Mouse (Mus musculus) liver, embryonic 15.5 days (tissue): ENCODE measurements around the gene Tle6. TPM values are rescaled to one million over a fixed set of nuclear protein-coding genes. Genes with fewer than 3 reads are reported as not detected.

Source experiments
- ATAC-seq: fragments of 200-750 bp; cut with Nextera tagmentation; 2 replicates; pipeline ENCODE4 v1.8.0; 2017; ENCODE audit warnings: moderate number of reproducible peaks, mild to moderate bottlenecking, moderate library complexity; ENCODE audit not compliant: insufficient read depth
- H3K27ac ChIP-seq: fragments of 300-500 bp; sonication (generic); replicated peaks from 2 replicates; pipeline ENCODE4 v1.5.1; 2015; ENCODE audit warnings: mild to moderate bottlenecking, inconsistent platforms
- H3K27me3 ChIP-seq: fragments of 300-500 bp; sonication (generic); 2 replicates; pipeline ENCODE4 v1.6.1; 2015; ENCODE audit warnings: mild to moderate bottlenecking, inconsistent platforms
- H3K36me3 ChIP-seq: fragments of 300-500 bp; sonication (generic); replicated peaks from 2 replicates; pipeline ENCODE4 v1.6.1; 2015; ENCODE audit warnings: moderate library complexity, mild to moderate bottlenecking, inconsistent platforms
- H3K4me1 ChIP-seq: fragments of 300-500 bp; sonication (generic); replicated peaks from 2 replicates; pipeline ENCODE4 v1.6.1; 2015; ENCODE audit warnings: inconsistent platforms
- H3K4me2 ChIP-seq: fragments of 300-500 bp; sonication (generic); 2 replicates; pipeline ENCODE4 v1.6.1; 2015; ENCODE audit warnings: moderate library complexity, mild to moderate bottlenecking, inconsistent platforms
- H3K4me3 ChIP-seq: fragments of 300-500 bp; sonication (generic); replicated peaks from 2 replicates; pipeline ENCODE4 v1.5.1; 2015; ENCODE audit warnings: mild to moderate bottlenecking, inconsistent platforms
- H3K9ac ChIP-seq: fragments of 300-500 bp; sonication (generic); 2 replicates; pipeline ENCODE4 v1.6.1; 2015; ENCODE audit warnings: moderate library complexity, mild to moderate bottlenecking, inconsistent platforms
- H3K9me3 ChIP-seq: fragments of 300-500 bp; sonication (generic); replicated peaks from 2 replicates; pipeline ENCODE4 v1.6.1; 2016; ENCODE audit warnings: inconsistent platforms
- WGBS: fragments of 180-500 bp; shearing (Covaris S2); methylation state at CpG from one replicate; pipeline ENCODE4 v1.1.7; 2015; ENCODE audit warnings: mixed read lengths; ENCODE audit not compliant: insufficient replicate concordance; 5-methylcytosine and 5-hydroxymethylcytosine counted together
- polyA plus RNA-seq: library from polyadenylated mRNA; unstranded; fragments of >200 nt; fragmentation: Nextera tagmentation; extraction: Ambion mirVana; gene quantifications from 2 replicates; pipeline ENCODE4 v1.2.1, GENCODE M21; 2015

Gene Tle6
- polyA plus RNA-seq, 1 experiment from 2014 or later: 3.5 TPM

DNA sequence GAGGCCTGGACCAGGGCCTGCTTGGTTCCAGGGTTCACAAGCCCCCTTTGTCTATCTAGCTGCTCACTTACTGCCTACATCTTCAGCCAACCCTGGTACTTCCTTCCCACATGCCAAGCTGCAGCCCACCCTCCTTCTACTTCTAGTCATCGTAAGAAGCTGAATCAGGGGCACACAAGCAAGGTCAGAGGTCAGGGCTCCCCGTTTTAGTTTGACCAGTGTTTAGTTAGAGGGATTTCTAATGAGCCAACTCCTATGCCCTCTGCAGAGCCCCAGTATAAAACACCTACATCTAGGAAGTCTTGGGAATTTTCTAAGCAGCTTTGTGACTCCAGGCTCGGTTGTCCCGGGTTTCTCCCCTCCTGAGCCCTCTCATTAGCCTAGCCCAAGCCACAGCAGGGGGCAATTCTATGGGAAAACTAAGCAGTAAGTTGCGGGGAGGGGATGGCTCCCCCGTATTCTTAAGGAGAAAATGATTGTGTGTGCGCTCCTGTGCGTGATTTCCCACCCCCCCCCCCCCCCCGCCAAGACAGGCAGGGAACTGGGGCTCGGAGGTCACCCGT, 30.6 kb downstream of the Tle6 start:
- Histone ChIP-seq H3K9me3 (no peaks in the 10 kb centered on the region), H3K4me2 (peak overlapping the region; percentile 95), H3K27me3 (peaks cover 43% of the 10 kb centered on the region), H3K4me3 (peak overlapping the region; percentile 67), H3K27ac (peak overlapping the region; percentile 83), H3K4me1 (peaks cover 78% of the 10 kb centered on the region), H3K36me3 (peaks cover 11% of the 10 kb centered on the region), H3K9ac (peak overlapping the region; percentile 55)
- no peak for ATAC-seq
- 17% methylated on average over 9 of the region's 11 CpGs for WGBS

DNA sequence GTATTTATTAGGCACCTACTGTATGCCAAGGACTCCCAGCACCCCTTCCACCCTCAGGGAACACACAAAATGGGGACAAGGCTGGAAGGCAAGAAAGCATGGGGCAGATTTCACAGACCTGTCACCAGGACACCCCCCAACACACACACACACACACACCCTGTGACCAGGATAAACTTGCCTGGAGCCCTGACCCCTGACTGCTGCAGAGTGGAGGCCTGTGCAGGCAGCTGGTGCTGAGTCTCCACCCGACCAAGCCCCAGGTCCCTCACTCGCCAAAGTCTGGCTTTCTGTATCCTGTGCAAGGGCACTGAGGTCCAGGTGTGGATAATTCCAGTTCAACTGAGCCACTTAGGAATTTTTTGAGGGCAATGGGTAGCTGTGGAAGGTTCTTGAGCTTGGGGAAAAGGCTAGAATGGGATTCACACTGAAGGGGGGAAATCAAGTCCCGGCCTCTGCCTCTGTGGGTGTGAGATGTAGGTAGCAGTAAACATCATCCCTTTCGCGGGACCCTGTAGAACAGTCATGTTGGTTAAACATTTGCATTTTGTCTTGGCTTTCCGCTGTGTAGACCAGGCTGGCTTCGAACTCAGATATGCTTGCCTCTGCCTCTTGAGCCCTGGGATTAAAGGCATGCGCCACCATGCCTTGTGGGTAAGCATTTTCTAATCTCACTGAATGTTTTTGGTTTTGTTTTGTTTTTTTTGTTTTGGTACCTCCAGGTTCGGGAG, 31.2 kb downstream of the Tle6 start:
- 62% methylated on average over 9 of the region's 9 CpGs for WGBS
- ATAC-seq: no peak
- peak overlapping the region; percentile 95; the same call in 1 of the 2 replicates for H3K4me2 ChIP-seq
- peaks cover 37% of the 10 kb centered on the region for H3K27me3 ChIP-seq
- no peaks in the 10 kb centered on the region for H3K9me3 ChIP-seq
- no peak overlapping the region for H3K9ac ChIP-seq
- peaks cover 78% of the 10 kb centered on the region for H3K4me1 ChIP-seq
- H3K4me3 ChIP-seq: no peak overlapping the region
- peaks cover 17% of the 10 kb centered on the region for H3K36me3 ChIP-seq
- no peak overlapping the region for H3K27ac ChIP-seq

DNA sequence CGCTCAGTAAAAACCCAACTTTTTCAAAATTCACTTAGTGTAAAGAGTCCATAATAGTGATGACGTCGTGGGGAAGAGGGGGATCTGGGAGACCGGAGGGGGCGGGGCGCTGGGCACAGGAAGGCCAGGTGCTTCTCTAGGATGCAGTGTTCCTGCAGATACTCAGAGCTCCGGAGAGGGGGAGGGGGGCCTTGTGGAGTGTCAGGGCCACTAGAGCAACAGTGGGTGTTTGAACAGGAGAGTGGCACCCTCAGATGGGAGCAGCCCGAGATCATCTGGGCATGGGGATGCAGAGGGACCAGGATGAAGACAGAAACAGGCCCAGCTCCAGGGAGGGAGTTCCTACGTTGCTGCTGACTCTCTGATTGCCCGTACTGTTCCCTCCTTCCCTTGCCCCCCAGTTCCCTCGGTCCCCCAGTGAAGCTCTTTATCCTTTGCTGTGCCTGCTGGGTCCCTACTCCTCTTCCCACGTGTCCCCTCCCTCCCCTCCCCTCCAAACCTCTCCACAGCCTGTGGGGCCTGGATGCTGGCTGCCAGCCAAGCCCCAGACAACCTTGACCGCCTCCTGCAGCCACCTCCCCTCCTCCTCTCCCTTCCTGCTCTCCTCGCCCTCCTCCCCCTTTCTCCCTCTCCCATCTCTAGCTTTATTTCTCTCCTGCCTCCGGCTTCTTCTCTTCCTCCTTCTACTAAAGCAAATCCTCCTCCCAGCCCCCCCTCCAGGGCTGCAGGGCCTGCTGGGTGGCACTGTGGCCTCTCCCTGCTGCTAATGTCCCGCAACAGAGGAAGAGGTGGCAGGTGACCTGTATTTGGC, 32.3 kb downstream of the Tle6 start:
- 0 out of 2 replicates have a peak overlapping the region, but pooled peaks have one; percentile 29 for H3K27ac ChIP-seq
- no peak for ATAC-seq
- peaks cover 28% of the 10 kb centered on the region for H3K36me3 ChIP-seq
- H3K4me2 ChIP-seq: no peak overlapping the region; the same call in 1 of the 2 replicates
- 21% methylated on average over 16 of the region's 16 CpGs for WGBS
- no peaks in the 10 kb centered on the region for H3K9me3 ChIP-seq
- no peak overlapping the region for H3K9ac ChIP-seq
- H3K4me3 ChIP-seq: no peak overlapping the region
- peaks cover 78% of the 10 kb centered on the region for H3K4me1 ChIP-seq
- peaks cover 26% of the 10 kb centered on the region for H3K27me3 ChIP-seq

DNA sequence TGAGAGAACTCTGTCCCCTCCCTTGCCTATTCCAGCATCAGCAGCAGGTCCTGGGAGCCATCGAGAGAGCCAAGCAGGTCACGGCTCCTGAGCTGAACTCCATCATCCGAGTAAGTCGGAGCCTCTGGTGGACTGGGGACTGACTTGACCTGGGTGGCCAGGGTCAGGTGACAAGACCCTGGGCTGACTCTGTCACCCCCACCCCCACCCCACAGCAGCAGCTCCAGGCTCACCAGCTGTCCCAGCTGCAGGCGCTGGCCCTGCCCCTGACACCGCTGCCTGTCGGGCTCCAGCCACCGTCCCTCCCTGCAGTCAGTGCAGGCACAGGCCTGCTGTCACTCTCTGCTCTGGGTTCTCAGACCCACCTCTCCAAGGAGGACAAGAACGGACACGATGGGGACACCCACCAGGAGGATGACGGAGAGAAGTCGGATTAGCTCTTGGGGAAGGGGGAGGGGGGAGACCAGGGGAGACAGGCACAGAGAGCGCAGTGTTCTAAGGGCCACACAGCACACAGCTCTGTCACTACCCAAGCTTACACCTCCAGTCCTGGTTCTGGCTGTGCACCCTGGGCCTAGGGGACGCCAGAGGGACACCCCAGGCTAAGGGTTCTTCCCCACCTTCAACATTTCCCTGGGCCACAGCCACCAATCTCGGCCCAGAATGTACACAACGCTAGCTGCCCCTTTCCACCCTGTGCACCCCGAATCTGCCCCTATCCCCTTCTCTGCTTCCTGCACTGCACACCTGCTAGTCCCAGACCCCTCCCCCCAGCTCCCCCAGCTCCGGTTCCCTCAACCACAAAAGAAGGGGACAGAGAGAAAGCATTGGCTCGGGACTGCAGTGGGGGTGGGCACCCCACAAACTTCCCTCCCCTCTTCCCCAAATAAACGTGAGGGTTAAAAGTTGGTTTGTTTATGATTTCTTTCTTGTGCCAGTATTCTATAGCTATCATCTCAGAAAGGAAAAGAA, 35.3 kb downstream of the Tle6 start:
- peaks cover 78% of the 10 kb centered on the region for H3K4me1 ChIP-seq
- no peak overlapping the region for H3K4me2 ChIP-seq
- H3K27me3 ChIP-seq: peaks cover 12% of the 10 kb centered on the region; the same call in 1 of the 2 replicates
- H3K4me3 ChIP-seq: no peak overlapping the region
- no peak for ATAC-seq
- peaks cover 40% of the 10 kb centered on the region for H3K36me3 ChIP-seq
- 65% methylated on average over 20 of the region's 20 CpGs for WGBS
- H3K27ac ChIP-seq: no peak overlapping the region
- H3K9me3 ChIP-seq: no peaks in the 10 kb centered on the region
- no peak overlapping the region for H3K9ac ChIP-seq

DNA sequence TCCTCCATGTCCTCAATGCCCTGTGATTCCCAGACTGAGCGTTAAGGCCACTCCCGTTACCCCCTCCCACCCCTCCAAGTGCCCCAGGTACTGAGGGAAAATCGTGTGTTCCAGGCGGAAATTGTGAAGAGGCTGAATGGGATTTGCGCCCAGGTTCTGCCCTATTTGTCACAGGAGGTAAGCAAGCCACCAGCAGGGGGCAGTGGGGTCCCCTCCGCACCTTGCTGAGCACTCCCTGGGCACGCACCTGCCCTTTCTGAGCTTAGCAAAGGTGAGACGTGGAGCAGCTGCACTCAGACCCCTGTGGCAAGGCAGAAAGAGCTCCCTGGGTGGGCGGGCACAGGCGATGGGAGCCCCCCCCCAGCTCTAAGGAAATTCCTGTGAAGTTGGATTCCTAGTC, 36.1 kb downstream of the Tle6 start:
- no peak for ATAC-seq
- Histone ChIP-seq H3K4me2 (no peak overlapping the region), H3K9me3 (no peaks in the 10 kb centered on the region), H3K4me3 (no peak overlapping the region), H3K4me1 (peaks cover 78% of the 10 kb centered on the region), H3K36me3 (peaks cover 40% of the 10 kb centered on the region), H3K9ac (no peak overlapping the region), H3K27ac (no peak overlapping the region), H3K27me3 (0 out of 2 replicates have a peak, but pooled peaks cover 6% of the 10 kb centered on the region)
- WGBS: 56% methylated on average over 10 of the region's 10 CpGs

DNA sequence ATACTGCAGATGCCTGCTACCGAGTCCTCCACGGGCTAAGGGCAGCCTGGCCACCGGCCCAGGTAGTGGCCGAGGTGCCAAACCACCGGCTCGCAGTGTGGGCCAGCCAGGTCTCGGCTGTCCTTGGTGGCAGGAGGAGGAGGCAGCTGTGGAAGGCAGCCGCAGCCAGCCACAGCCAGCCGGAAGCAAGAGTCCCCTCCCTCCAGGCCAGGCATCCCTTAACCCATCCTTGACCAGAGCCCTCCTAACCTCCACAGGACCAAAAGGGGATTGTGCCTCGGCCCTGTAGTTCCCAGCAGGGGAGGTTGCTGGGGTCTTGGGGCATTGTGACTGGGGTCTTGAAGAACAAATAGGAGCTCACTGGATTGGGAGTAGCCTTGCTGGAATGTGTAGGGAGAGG, 36.7 kb downstream of the Tle6 start:
- H3K4me2 ChIP-seq: peak overlapping the region; percentile 41
- H3K36me3 ChIP-seq: peaks cover 40% of the 10 kb centered on the region
- 36% methylated on average over 10 of the region's 10 CpGs for WGBS
- no peaks in the 10 kb centered on the region for H3K9me3 ChIP-seq
- H3K4me3 ChIP-seq: peak overlapping the region; percentile 14; the same call in 1 of the 2 replicates
- H3K27ac ChIP-seq: peak overlapping the region; percentile 16; the same call in 1 of the 2 replicates
- 0 out of 2 replicates have a peak, but pooled peaks cover 1% of the 10 kb centered on the region for H3K27me3 ChIP-seq
- H3K4me1 ChIP-seq: peaks cover 78% of the 10 kb centered on the region
- no peak for ATAC-seq
- no peak overlapping the region for H3K9ac ChIP-seq

DNA sequence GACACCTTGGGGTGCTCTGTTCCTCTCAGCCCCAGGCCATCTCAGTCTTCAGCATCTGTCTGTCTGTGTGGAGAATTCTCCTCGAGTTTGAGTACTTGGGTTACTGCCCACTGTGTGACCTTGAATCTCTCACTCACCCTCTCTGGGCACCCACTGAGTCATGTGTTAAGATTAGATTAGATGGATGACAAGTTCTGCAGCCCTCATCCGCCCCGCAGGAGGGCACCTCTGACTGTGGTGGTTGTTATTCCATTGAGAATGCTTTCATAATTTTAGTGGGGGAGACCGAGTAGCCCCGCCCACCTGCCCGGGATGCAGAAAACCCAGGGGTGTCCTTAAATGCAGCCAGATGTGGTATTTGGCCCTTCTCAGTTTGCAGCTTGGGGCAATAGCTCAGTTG, 37.4 kb downstream of the Tle6 start:
- Histone ChIP-seq H3K4me2 (peak overlapping the region; percentile 41; the same call in 1 of the 2 replicates), H3K4me3 (no peak overlapping the region), H3K4me1 (peaks cover 77% of the 10 kb centered on the region), H3K9ac (no peak overlapping the region; the same call in 1 of the 2 replicates), H3K9me3 (no peaks in the 10 kb centered on the region), H3K36me3 (peaks cover 40% of the 10 kb centered on the region), H3K27me3 (no peaks in the 10 kb centered on the region), H3K27ac (peak overlapping the region; percentile 30)
- WGBS: 21% methylated on average over 6 of the region's 6 CpGs
- no peak for ATAC-seq

DNA sequence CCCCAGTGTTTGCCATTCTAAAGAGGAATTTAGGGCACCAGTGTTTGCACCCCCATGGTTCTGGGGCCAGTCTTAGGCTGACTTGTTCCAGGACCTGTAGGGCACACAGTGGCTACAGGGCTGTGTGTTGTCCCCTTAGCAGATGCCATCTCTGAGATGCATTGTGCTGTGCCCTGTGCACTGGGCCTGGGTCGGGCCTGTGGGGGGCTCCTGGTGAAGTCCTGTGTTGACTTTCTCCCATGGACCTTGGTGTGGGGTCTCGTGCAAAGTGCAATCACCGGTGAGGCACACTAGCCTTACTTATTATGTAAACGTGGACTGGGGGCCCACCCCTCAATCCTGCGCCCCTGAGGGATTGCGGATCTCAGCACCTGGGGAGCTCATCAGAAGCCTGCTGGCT, 38.5 kb downstream of the Tle6 start:
- H3K4me2 ChIP-seq: peak overlapping the region; percentile 23
- peaks cover 73% of the 10 kb centered on the region for H3K4me1 ChIP-seq
- H3K27me3 ChIP-seq: no peaks in the 10 kb centered on the region
- H3K4me3 ChIP-seq: no peak overlapping the region
- WGBS: 68% methylated on average over 6 of the region's 6 CpGs
- ATAC-seq: no peak
- no peaks in the 10 kb centered on the region for H3K9me3 ChIP-seq
- H3K36me3 ChIP-seq: peaks cover 40% of the 10 kb centered on the region
- no peak overlapping the region for H3K9ac ChIP-seq
- peak overlapping the region; percentile 30; the same call in 1 of the 2 replicates for H3K27ac ChIP-seq

DNA sequence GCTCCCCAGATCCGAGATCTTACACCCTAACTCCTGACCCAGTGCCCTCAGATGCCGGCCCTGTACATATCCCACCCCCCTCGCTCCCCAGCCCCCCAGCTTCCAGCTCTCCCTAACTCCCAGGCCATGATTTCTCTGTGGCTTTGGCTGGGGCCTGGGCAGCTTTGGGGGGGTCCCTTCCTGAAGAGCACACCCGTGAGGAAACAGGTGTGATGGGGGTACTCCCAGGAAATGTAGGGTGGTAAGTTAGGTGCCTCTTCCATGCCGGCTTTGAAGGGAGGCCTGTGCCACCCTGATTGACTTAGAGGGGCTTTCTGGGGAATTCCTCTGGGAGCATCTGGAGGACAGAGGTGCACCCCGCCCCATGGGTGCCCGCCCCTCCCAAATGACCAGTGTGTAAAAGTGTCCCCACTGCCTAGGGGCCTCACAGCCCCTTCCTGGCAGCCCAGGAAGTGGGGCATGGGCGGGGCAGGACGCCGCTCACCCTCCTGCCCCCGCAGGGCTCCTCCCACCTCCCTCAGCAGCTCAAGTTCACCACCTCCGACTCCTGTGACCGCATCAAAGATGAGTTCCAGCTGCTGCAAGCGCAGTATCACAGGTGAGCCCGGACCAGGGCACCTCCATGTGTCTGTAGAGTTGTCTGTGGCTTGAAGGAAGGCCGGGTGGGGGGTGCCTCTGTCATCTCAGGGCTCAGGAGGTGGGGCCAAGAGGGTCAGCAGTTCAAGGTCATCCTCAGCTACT, 40.0 kb downstream of the Tle6 start:
- peak overlapping the region; percentile 93 for H3K4me2 ChIP-seq
- peak overlapping the region; percentile 80 for H3K4me3 ChIP-seq
- H3K9me3 ChIP-seq: no peaks in the 10 kb centered on the region
- H3K27me3 ChIP-seq: no peaks in the 10 kb centered on the region
- ATAC-seq: no peak
- peak overlapping the region; percentile 83 for H3K27ac ChIP-seq
- peaks cover 35% of the 10 kb centered on the region for H3K36me3 ChIP-seq
- H3K4me1 ChIP-seq: peaks cover 73% of the 10 kb centered on the region
- 2% methylated on average over 16 of the region's 16 CpGs for WGBS
- H3K9ac ChIP-seq: peak overlapping the region; percentile 81
